Mouse (Mus musculus): ENCODE measurements at regions not wholly inside any gene's neighbourhood (a gene's known extent, or its start where the extent isn't known, plus 50 kb on each side); places are given as distances from the start of the nearest gene placed in this dataset.

- TF ChIP-seq CTCF (IDR thresholded peaks at IDR 0.05; ENCODE audit: low read depth, low read length) = no peak
- TF ChIP-seq POLR2A (IDR thresholded peaks at IDR 0.05; ENCODE audit: extremely low read depth, insufficient read depth, low read length) = no peak
Observed at GRCm38 (mm10) chr17:89311133-89311532, 110.7 kb upstream of the Fshr start.

Measured in liver, adult 2 months (tissue).